Mouse (Mus musculus): Measurements from ENCODE around the gene Gm27021. TPM values are rescaled to one million over a fixed set of nuclear protein-coding genes. Genes with fewer than 3 reads are reported as not detected.

Gm27021 gene
- total RNA-seq, 1 experiment from 2014 or later, result not detected

DNA sequence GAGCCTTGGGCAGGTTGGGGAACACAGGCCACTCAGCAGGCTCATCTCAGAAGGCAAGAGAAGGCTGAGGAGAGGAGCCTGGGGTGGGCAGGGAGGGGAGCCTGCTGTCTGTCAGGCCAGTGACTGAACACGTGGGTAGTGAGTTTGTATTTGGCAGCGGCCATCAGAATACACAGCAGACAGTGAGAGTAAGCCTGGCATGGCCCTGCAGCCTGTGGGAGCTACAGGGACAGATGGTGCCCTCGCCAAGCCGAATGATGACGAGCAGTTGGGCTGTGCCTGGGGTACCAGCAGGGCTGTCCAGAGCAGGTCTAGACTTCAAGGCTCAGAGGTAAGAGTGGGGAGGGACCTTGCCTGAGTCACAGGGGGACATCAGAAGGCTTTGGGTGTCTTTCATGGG, 40.6 kb downstream of the Gm27021 start:
- ATAC-seq (replicated peaks in 1 of 2; ENCODE audit: insufficient read depth in 1 of 2, low FRiP score in 2 of 2, low TSS enrichment in 1 of 2, low read depth in 1 of 2, poor library complexity in 2 of 2, severe bottlenecking in 2 of 2), result no peak

- no peak for ATAC-seq (replicated peaks in 1 of 2; ENCODE audit: insufficient read depth in 1 of 2, low FRiP score in 2 of 2, low TSS enrichment in 1 of 2, low read depth in 1 of 2, poor library complexity in 2 of 2, severe bottlenecking in 2 of 2)
Observed at GRCm38 (mm10) chr8:120626461-120626860, 41.4 kb downstream of the Gm27021 start.

GRCm38 (mm10) chr8:120623608-120624007, 44.3 kb downstream of the Gm27021 start:
- ATAC-seq (replicated peaks in 1 of 2; ENCODE audit: insufficient read depth in 1 of 2, low FRiP score in 2 of 2, low TSS enrichment in 1 of 2, low read depth in 1 of 2, poor library complexity in 2 of 2, severe bottlenecking in 2 of 2), result no peak

DNA sequence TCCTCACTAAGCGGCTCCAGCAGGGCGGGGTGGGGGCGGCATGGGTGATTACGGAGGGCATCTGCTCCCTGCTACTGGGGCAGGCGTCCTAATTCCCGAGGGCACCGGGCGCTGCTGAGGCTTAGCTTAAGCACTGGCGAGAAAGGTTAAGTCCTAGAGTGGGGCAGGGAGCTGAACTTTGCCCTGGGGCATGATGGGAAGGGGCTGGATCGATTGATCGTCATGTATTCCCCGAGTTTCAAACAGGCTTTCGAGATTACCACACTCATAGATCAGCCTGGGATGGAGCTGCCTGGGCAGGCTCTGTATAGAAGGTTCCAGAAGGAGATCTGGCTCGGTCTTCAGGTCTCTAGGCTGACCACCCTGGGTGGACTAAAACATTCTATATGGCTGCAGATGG, 45.7 kb downstream of the Gm27021 start:
- no peak for ATAC-seq (replicated peaks in 1 of 2; ENCODE audit: insufficient read depth in 1 of 2, low FRiP score in 2 of 2, low TSS enrichment in 1 of 2, low read depth in 1 of 2, poor library complexity in 2 of 2, severe bottlenecking in 2 of 2)

- no peak for ATAC-seq (replicated peaks in 1 of 2; ENCODE audit: insufficient read depth in 1 of 2, low FRiP score in 2 of 2, low TSS enrichment in 1 of 2, low read depth in 1 of 2, poor library complexity in 2 of 2, severe bottlenecking in 2 of 2)
Observed at GRCm38 (mm10) chr8:120620441-120620840, 47.4 kb downstream of the Gm27021 start.

- no peak for ATAC-seq (replicated peaks in 1 of 2; ENCODE audit: insufficient read depth in 1 of 2, low FRiP score in 2 of 2, low TSS enrichment in 1 of 2, low read depth in 1 of 2, poor library complexity in 2 of 2, severe bottlenecking in 2 of 2)
Observed at GRCm38 (mm10) chr8:120619235-120620180, 48.4 kb downstream of the Gm27021 start.

DNA sequence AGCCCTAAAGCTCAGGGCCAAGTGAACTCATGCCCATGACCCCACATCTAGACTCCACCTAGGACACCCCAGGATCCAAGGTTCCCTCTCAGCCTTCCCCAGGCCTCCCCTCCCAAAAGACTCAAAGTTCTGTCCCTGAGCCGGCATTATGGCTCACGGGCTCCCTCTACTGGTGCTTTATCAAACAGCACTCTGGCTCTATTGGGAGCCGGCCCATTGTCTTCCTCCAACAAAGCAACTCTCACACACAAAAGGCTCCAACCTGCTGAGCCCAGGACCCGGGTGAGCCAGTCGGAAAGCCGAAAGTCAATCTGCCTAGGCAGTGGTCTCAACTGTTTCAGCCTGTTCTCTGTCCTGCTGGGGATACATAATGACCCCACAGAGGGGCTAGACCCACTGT, 49.8 kb downstream of the Gm27021 start:
- peak; percentile 74 to 75 for ATAC-seq (replicated peaks in 1 of 2; ENCODE audit: insufficient read depth in 1 of 2, low FRiP score in 2 of 2, low TSS enrichment in 1 of 2, low read depth in 1 of 2, poor library complexity in 2 of 2, severe bottlenecking in 2 of 2)

DNA sequence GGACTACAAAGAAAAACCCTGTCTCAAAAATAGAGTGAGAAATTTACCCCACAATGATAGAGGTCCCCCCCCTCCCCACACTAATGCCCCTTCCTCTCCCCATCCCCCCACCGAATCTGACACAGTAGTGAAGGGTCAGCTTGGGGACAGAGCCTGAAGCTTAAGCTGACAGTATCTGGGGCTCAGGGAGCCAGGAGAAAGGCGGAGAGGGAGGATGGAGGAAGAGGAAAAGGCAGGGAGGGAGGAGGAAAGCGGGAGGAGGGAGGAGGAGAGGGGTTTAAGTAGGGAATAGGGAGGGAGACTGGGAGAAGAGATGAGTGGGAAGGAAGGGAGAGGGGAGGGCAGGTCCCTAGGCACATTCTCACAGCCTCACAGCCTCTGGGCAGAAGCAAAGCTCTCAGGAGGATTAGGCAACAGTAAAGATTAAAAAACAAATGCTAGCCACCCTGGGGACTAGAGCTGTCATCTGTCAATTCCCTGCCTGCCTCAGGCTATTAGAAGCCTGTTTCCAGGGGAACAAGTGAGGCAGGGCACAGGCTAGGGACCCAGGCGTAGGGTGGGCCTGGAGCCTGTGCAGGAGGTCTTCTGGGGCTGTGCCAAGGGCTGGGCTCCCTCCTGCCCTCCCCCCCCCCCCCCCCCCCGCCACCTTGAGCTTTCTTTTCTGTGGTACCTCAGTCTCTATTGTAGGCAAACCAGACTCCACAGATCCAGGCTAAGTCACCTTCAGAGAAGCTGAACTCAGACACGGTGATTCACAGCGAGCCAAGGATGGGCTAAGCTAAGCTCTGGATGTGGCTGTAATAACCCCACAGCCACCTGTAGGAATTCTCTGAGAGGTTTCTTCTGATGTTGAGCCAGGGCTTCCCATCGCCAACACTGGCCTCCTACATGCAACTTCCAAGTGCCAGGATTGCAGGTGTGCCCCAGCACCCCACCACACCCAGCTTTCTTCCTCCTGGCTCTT, 50.9 kb downstream of the Gm27021 start:
- ATAC-seq (replicated peaks in 1 of 2; ENCODE audit: insufficient read depth in 1 of 2, low FRiP score in 2 of 2, low TSS enrichment in 1 of 2, low read depth in 1 of 2, poor library complexity in 2 of 2, severe bottlenecking in 2 of 2), result no peak

DNA sequence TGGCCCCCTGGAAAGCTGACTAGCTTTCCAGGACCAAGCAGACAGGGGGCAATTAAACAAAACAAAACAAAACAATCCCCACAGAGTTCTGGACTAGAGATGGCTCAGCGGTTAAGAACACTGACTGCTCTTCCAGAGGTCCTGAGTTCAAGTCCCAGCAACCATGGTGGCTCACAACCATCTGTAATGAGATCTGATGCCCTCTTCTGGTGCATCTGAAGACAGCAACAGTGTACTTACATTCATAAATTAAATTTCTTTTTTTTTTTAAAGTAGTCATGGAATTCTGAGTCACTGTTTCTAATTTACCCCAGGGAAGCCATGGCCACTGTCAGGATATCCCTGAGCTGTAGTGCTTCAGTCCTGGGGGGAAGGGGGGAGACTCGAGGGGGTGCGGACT, 53.4 kb downstream of the Gm27021 start:
- no peak for ATAC-seq (replicated peaks in 1 of 2; ENCODE audit: insufficient read depth in 1 of 2, low FRiP score in 2 of 2, low TSS enrichment in 1 of 2, low read depth in 1 of 2, poor library complexity in 2 of 2, severe bottlenecking in 2 of 2)

- no peak for ATAC-seq (replicated peaks in 1 of 2; ENCODE audit: insufficient read depth in 1 of 2, low FRiP score in 2 of 2, low TSS enrichment in 1 of 2, low read depth in 1 of 2, poor library complexity in 2 of 2, severe bottlenecking in 2 of 2)
Observed at GRCm38 (mm10) chr8:120610824-120611223, 57.1 kb downstream of the Gm27021 start.

- ATAC-seq (replicated peaks in 1 of 2; ENCODE audit: insufficient read depth in 1 of 2, low FRiP score in 2 of 2, low TSS enrichment in 1 of 2, low read depth in 1 of 2, poor library complexity in 2 of 2, severe bottlenecking in 2 of 2), result peak; percentile 75 to 77; a peak in 3 of 4 replicates
Observed at GRCm38 (mm10) chr8:120607885-120608284, 60.0 kb downstream of the Gm27021 start.

DNA sequence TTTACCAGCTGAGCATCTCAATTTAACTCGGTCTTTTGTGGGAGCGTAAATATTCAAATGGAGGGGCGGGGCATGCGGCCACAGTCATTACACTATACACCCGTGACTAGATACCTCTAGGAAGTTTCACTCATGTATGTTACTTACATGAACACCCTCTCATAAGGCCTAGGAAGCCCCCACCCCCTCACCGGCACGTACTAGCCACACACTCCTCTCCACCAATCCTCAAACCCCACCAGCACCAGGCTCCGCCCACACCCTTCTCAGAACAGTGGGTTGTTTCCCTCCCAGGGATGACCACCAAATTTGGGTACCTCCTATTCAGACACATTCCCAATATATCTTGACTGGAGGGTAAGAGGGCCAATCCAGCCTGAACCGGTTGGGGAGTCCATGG, 60.4 kb downstream of the Gm27021 start:
- peak in 1 of 2 experiments; percentile 25; a peak in 2 of 4 replicates for ATAC-seq (replicated peaks in 1 of 2; ENCODE audit: insufficient read depth in 1 of 2, low FRiP score in 2 of 2, low TSS enrichment in 1 of 2, low read depth in 1 of 2, poor library complexity in 2 of 2, severe bottlenecking in 2 of 2)

DNA sequence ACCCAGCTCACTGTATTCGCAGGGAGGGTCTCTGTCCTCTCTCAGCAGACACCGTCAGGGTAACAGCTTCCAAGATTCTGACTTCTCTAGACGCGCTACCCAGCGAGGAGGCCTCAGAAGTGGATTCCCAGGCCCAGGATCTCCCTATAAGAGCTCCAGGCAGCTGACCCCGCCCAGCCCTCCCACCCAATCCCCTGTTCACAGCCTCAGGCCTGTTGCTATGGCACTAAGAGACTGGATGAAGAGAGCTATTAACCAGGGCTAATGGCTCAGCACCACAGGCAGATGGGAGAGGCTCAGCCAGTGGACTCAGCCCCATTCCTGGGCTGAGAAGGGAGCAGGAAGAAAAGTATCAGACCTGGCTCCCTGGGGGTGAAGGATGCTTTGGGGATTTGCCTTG, 65.2 kb downstream of the Gm27021 start:
- no peak for ATAC-seq (replicated peaks in 1 of 2; ENCODE audit: insufficient read depth in 1 of 2, low FRiP score in 2 of 2, low TSS enrichment in 1 of 2, low read depth in 1 of 2, poor library complexity in 2 of 2, severe bottlenecking in 2 of 2)

- peak; percentile 53 to 54; a peak in 1 of 4 replicates for ATAC-seq (replicated peaks in 1 of 2; ENCODE audit: insufficient read depth in 1 of 2, low FRiP score in 2 of 2, low TSS enrichment in 1 of 2, low read depth in 1 of 2, poor library complexity in 2 of 2, severe bottlenecking in 2 of 2)
Observed at GRCm38 (mm10) chr8:120599504-120599903, 68.4 kb downstream of the Gm27021 start.

GRCm38 (mm10) chr8:120598579-120598978, 69.3 kb downstream of the Gm27021 start:
- no peak for ATAC-seq (replicated peaks in 1 of 2; ENCODE audit: insufficient read depth in 1 of 2, low FRiP score in 2 of 2, low TSS enrichment in 1 of 2, low read depth in 1 of 2, poor library complexity in 2 of 2, severe bottlenecking in 2 of 2)

DNA sequence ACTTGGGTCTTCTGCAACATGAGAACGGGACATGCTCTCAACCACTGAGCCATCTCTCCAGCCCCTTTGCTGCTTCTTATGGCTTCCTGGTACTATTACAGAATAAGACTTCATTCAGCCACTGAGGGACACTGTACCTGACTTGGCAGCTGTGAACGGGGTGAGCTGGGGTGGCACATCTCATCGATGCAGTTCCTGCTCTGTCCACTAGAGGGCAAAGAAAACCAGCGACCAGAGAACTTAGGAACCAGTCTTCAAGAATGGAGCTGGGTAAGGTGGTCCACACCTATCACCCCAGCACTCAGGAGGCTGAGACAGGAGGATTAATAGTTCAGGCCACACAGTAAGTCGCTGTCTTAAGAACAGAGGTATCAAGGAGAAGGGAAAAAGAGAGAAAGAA, 71.9 kb downstream of the Gm27021 start:
- ATAC-seq (replicated peaks in 1 of 2; ENCODE audit: insufficient read depth in 1 of 2, low FRiP score in 2 of 2, low TSS enrichment in 1 of 2, low read depth in 1 of 2, poor library complexity in 2 of 2, severe bottlenecking in 2 of 2), result peak; percentile 72 to 78

GRCm38 (mm10) chr8:120594571-120594970, 73.3 kb downstream of the Gm27021 start:
- ATAC-seq (replicated peaks in 1 of 2; ENCODE audit: insufficient read depth in 1 of 2, low FRiP score in 2 of 2, low TSS enrichment in 1 of 2, low read depth in 1 of 2, poor library complexity in 2 of 2, severe bottlenecking in 2 of 2), result no peak

Data from hematopoietic stem cell, adult 5-6 weeks (primary cell).